Mouse (Mus musculus) forelimb bud, embryonic 11.5 days (tissue): ENCODE data around the gene Hoxd12.

Source experiments
- DNase-seq: peaks from one replicate; pipeline ENCODE4 v3.0.0-alpha.2; 2012; ENCODE audit warnings: low read depth, low spot score

Hoxd12 gene

DNA sequence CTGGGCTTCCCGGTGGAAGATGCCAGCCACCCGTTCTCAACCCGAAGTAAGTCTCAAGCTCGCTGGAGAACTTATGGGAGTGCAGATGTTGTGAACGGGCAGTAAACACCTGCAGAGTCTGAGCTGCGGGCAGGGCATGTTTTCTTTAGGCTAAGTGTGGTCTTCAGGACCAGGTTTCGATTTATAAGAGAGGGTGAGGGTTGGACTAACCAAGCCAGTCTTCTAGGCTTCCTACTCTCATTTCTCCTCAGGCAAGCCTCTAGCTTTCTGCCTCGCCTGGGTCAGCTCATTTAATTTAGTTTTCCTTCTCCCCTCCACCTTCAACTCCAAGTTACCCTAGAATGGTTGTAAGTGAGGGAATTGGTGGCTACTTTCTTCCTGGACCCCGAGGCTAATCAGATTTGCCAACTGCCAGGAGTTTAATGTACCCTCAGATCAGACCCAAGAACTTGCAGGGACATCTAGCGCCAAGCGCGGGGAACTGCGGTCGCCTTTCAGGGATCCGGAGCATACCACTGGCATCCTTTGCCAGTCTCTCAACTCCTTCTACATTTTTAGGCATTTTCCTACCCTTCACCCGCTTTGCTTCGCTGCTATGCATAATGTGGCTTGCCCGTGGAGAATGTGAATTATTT, 11.4 kb upstream of the Hoxd12 start:
- peak; percentile 79 for DNase-seq

DNA sequence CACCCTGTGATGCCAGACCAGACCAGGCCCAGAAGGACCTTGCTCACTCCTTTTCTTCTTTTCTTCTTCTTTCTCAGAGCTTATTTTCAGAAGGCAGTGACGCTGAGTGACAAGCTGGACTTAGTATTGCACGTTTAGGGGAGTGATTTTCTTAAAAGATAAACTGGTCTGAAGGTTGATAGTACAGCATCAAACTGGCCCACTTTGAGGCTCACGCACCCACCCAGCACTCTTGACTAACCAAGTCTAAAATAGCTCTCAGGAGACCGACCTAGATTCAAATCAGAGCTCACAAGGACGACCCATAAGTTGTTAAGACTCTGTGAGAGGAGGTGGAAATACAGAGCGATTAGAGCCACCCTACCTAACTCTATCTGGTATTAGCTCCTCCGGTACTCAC, 8.4 kb upstream of the Hoxd12 start:
- no peak for DNase-seq

DNA sequence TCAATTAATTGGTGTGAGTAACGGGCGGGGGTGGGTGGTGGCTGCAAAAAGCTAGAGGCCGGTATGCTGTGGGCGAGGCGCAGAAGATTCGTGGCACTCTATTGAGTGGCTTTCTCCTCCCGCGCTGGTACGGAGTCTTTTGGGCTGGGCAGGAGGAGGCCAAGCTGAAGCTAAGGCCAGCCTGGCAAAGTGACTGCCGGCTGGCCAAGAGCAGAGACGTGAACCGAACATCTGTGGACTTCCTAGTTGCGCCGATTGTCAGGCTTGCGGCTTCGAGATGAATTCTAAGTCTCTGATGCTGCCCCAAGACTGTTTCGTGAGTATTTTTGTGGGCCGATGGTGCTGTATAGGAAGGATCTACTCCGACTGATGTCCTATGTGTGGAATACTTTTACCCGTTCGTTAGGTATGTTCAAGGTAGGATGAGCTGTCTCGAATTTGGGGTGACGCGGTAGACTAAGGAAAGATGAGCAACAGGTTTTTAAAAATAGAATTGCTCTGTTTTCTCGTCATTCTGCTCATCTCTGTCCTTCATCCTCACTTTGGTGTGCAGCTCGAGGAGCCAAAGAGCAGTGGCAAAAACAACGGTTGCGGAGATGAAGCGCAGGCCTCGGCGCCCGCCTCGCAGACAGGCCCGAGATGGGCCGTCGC, 7.5 kb upstream of the Hoxd12 start:
- no peak for DNase-seq

DNA sequence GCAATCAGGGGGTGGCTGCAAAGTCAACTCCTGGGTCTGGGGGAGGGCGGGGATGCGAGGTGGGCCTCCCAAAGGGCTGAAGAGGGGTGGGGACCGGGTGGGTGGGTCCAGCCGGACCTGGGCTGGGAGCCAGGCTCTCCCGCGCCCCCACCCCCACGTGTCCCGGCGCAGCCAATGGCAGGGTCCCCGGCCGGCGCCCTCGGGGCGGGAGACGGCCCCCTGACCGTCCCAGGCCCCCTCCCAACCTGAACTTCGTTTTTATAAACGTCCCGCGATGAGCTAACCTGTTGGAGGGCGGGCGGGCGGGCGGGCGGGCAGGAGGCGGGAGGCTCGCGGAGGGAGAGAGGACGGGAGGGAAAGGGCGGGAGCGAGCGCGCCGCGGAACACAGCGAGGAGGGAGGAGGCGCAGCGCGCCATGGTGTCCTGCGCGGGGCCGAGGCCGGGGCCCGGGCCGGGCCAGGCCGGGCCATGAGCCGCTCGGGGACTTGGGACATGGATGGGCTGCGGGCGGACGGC, 6.9 kb upstream of the Hoxd12 start, which contains the start of gene Hoxd13:
Hoxd13 (plus strand) TSS at position 469 of the 516 bp plus-strand sequence.
- DNase-seq, result no peak

DNA sequence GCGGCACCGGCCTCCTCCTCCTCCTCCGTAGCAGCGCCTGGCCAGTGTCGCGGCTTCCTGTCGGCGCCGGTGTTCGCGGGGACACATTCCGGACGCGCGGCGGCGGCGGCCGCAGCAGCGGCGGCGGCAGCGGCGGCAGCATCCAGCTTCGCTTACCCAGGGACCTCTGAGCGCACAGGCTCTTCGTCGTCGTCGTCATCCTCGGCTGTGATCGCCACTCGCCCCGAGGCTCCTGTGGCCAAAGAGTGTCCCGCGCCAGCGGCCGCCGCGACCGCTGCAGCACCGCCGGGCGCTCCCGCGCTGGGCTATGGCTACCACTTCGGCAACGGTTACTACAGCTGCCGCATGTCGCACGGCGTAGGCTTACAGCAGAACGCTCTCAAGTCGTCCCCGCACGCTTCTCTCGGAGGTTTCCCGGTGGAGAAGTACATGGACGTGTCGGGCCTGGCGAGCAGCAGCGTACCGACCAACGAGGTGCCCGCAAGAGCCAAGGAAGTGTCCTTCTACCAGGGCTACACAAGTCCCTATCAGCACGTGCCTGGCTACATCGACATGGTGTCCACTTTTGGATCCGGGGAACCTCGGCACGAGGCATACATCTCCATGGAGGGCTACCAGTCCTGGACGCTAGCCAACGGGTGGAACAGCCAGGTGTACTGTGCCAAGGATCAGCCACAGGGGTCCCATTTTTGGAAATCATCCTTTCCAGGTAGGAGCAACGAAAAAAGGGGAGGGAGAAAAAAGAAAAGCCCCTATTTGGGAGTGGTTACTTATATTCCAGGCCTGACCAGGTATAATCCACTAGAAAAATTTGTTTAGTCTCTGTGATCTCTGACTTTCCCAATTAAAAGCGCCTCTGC, 6.2 kb upstream of the Hoxd12 start:
- DNase-seq, result no peak

DNA sequence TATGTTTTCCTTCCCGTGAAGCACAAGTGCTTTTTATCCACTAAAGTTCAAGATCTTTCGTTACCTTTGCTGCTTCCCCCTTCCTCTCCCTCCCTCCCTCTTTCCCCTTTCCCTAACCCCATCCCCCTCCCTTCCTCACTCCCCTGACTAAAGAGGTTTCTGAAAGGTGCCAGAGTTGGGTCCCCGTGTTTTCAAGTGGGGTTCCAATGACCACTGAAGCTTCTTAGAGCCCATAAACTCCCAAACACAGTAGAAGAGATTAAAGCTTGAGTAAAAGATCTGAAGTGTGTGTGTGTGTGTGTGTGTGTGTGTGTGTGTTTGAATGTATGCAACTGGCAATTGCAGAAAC, 5.6 kb upstream of the Hoxd12 start:
- DNase-seq, result no peak

DNA sequence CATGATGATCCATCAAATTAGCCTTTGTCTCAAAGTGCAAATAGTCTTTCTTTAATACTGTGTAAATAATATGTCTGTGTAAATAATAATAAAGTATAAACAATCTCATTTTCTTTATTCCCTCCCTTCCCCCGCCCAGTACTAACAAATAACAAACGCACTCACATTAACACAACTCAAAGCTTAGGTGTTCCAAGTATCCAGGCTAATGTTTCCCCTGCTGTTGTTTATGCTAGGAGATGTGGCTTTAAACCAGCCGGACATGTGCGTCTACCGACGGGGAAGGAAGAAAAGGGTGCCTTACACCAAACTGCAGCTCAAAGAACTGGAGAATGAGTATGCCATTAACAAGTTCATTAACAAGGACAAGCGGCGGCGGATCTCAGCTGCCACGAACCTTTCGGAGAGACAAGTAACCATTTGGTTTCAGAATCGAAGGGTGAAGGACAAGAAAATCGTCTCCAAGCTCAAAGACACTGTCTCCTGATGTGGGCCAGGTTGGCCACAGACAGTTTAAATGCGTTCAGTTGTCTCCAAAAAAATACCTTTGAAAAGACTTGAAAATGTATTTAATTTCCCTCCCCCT, 5.1 kb upstream of the Hoxd12 start:
- no peak for DNase-seq

DNA sequence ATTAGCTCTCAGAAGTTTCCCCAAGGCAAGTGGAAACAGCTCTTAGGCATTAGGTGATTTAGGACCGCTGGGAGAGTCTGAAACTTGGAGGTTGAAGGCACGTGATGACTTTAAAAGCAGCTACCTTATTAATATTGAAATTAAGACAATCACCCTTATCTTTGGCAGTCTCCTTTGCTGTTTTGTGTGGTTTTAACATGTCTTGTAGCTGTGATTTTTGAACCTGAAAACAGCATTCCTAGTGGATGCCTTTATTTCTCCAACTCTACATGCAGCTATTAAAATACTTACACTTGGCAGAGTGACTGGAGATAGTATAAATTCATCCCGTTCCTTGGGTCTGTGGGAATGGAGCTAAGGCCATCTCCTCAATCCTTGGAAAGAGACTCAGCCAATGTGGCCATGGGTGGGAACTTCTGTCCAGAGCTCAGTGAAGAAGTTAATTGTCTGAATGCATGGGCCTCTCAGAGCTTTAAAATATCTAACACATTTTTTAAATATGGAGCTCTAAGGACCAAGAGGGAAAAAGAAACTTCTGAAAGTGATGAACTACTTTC, 4.1 kb upstream of the Hoxd12 start:
- no peak for DNase-seq

DNA sequence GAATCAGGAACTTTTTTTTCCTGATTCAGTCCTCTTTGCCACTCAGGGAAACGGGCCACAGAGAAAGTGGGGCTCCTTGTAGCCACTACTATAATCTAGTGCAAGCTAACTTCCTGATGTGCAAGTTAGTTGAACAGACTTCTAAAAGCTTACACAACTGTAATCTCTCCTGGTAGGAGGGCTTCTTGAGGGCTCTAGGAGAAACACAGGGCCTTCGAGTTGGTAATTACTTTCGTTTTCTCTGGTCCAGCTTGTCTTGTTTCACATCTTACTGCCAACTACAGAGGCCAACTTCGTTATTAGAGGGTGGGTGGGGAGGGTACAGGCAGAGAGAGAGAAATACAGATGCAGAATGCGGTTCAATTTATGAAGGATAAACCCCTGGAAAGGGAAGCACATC, 3.0 kb upstream of the Hoxd12 start:
- DNase-seq, result no peak

DNA sequence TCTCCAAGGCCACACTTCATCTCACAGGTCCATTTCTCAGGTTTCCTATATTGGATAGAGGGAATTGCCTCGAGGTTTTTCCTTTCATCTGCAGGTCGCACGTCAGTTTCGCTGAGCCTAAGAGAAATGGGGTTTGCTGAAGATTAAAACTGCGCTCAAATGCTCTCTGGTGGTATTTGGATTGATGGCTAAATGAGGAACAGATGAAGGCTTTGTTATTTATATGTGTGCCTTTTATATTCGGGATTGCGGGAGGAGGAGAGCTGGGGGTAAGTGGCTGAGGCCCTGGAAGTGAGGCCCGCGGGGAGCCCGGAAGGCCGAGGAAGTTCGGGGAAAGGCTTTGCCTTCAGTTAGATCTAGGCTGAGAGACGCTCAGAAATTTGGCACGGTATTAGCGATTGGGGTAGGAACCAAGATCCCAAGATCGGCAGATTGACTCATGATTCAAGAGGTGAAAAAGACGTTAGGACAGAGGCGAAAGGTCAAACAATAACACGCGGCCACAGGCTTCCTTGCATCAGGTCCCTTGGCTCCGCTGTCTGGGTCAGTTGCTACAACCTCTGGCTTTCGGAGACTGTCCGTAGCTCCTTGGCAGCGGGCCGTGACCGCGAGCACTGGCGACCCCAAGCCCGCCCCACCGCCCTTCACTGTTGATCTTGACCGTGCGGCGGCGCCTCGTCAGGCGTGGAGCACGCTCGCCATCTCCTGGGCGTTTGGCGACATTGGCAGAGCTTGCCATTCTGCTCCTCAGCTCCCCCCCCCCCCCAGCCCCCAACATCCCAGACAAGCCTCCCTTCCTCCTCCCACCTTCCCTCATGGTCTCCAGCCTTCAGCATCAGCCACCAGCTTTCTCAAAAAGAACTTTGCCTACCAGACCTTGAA, 2.1 kb upstream of the Hoxd12 start:
- peak; percentile 89 for DNase-seq

DNA sequence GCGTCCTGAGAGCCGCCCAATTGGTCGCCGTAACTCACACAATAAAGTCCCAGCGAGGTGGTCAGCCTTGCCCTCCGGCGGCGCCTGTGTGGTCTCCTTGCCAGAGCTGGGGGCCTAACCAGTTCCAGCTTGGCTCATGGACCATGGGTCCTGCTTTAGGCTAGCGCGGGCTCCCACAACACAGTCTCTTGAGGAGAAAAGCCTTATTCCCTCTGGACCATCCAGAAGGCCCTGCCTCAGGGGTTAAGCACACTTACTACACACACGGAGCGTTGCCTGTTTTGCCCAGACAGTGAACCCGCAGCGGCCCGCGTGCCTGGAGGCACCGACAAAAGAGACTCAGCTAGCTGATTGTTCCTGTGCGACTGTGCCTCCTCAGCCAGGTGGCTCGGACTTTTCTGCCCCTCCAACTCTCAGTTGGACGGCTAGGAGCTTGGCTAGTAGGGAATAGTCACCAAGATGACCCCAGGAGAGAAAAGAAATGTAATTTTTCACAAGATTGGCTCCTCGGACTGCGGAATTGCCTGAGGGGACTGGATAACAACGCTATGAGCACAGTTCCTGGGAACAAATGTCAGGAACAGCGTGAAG, 883 bp upstream of the Hoxd12 start:
- peak; percentile 82 for DNase-seq

DNA sequence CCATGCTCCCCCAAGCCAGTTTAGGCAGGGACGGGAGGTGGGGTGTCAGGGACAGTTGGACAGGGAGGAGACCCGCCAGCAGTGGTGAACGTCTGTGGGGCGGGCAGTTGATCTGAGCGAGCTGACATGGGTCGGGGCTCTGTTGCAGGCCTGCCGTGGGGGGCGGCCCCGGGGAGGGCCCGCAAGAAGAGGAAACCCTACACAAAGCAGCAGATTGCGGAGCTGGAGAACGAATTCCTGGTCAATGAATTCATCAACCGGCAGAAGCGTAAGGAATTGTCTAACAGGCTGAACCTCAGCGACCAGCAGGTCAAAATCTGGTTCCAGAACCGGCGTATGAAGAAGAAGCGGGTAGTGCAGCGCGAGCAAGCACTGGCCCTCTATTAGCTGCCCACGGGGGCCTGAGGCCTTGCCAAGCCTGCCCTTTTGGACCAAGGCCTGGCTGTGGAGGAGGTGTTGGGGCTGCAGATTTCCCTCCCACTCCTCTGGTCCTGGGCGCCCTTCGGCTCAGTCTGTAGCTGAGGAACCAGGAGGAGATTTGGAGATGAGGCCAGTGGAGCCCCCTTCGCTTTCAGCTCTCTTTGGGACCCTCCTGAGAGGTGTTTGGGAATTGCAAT, 961 bp downstream of the Hoxd12 start:
- no peak for DNase-seq

DNA sequence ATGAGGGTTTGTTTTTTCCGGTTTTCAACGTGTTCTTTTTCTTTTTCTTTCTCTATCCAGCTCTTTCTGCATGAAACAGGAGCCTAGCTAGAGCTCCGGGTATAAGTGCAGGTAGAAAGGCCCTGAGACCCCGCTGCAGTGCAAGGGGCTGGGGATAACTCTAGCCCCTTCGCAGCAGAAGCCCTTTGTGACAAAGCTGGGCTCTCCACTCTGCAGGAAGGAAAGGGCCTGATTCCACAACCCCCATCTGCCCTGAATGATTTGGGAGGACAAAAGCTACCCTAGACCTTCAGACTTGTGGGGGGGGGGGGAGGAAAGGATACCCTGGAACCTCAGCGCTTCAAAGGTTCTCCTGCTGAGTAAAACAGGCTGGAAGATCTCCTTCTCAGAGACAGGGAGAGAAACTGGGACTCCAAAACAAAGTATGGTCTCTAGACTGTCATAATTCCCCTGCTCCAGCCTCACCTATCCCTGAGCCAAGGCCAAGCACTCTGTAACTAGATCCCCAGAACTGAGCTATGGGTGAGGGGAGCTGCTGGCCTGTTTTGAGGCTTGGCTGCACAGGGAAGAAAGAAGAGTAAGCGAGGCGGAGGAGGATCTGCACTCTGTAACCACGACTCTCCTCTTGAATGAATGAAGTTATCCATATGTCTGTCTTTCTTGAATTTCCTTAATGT, 1.7 kb downstream of the Hoxd12 start:
- DNase-seq, result no peak

DNA sequence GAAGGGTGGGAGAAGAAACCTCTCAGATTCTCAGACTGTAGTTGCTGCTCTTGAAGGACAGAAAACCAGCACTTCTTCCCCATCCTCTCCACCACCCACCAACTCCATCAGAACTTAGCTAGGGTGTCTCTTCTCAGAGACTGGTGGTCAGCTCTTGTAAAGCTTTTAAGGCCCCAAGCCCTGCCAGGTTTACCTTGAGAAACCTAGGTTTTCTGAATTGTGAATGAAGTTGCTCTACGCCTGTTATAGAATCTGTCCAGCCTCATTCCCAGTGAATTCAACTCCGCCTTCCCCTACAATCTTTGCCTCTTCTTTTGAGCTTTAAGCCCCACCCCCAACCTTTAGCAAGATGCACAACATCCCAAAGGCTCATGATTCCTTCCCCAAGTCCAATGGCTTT, 2.3 kb downstream of the Hoxd12 start:
- no peak for DNase-seq

DNA sequence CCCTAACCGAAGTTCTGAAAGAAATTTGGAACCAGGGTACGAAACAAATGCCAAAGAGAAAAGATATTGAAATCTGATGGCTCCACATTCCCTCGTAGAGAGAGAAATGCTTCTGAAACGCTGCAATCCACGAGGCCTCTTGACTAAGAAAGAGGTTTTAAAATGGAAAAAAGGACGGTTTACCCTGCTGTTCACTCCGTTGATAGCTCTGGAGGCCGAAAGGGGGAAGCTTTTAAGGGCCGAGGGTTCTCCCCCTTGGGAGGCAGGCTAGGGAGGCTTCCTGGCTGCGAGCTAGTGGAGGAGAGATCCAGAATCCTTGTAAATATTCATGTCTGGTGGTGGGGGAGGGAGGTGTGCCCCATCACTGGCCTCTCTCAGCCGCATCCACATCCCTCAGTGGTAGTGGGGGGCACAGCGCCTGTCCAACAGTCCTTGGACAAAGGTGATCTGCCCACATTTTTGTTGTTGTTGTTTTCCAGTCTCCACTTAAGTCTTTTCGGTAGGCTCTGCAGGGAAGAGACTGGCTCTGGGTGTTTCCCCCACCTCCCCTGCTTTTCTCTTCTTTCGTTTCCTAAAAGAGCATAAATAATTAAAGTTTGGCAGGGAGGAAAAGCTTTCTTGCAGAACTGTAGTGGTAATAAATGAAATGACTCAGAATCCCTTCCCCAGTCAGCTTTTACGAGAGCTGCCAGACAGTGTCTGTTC, 4.2 kb downstream of the Hoxd12 start, which contains the start of gene Hoxd11:
Hoxd11 (plus strand) TSS at position 667 of the 705 bp plus-strand sequence.
- DNase-seq, result no peak

DNA sequence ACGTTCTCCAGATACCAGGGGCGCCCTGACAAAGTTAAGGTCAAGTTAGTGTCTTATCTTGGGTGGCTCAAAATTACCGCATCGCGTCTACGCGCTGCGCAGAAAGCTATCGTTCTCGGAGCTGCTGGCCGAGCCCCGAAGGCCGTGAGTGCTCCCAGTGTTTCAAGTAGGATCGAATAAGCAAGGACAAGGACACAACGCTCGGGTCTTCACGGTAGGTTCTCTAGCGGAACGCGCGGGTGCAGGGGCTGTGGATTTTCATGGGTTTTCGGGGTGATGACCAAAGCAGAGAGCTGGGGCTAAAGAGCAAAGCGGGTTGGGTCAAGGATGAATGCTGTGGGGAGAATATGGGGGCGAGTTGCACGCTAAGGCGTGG, 4.8 kb downstream of the Hoxd12 start:
- no peak for DNase-seq

DNA sequence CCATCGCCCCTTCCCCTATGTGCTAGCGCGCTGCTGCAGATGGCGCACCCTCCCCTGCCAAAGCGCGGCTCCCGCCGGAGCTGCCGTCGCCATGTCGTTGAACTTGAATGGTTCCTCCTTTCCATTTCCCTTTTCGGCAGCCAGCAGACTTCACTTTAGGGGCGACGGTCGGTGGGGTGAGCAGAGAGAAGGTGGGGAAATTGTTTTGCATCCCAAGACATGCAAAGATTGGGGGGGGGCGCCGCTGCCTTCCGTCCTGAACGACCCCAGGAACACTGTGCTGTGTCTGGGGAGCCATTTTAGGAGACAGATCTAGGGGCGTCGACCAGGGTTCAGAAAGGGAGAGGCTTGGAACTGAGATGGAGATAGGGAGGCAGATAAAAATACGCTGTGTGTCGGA, 5.2 kb downstream of the Hoxd12 start:
- DNase-seq, result no peak

DNA sequence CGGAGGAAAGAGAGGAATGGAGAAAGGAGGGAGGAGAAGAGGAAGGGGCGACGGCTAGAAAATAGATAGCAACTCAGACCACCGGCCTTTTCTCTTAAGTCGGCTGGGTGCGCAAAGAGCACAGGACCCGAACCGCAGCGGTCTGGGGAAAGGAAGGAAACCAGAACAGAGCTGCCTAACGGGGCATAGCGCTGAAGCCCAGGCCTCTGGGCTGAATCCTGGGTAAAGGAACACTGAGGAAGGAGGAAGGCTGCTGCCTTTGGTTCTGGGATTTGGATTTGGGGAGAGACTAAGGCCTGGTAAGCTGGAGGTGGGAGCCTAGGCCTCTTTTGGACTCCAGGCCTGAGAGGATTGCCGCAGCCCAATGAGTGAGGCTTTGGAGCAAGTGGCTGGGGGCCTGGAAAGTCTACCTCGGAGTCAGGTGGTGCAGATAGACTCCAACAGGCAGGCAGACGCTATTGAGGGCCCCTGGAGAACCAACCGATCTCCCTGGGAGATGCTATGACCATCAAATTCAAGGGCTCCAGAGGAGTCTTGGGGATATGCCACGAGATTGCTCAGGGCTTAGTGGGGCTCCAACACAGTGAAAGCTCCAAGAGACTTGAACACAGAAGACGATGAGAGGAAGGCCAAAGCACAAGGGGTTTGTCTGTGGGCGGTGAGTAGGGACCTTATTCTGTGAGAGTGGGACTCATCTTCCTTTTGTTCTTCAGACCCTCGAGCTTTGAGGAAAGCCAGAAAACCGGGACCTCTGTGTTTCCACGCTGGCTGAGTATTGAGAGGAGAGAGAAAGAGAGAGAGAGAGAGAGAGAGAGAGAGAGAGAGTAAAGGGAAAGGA, 6.0 kb downstream of the Hoxd12 start:
- DNase-seq, result no peak
